Mouse (Mus musculus): ENCODE measurements around the gene Cdh13. TPM values are rescaled to one million over a fixed set of nuclear protein-coding genes. Genes with fewer than 3 reads are reported as not detected.

Cdh13 gene
- total RNA-seq, 1 experiment from 2014 or later, result not detected

GRCm38 (mm10) chr8:119195695-119196094 is 912.2 kb downstream of the Cdh13 start:
- ATAC-seq (replicated peaks; ENCODE audit: insufficient number of reproducible peaks, low FRiP score, low TSS enrichment, poor library complexity, severe bottlenecking), result no peak

GRCm38 (mm10) chr8:119196486-119197150 is 913.1 kb downstream of the Cdh13 start:
- no peak for ATAC-seq (replicated peaks; ENCODE audit: insufficient number of reproducible peaks, low FRiP score, low TSS enrichment, poor library complexity, severe bottlenecking)

- ATAC-seq (replicated peaks; ENCODE audit: insufficient number of reproducible peaks, low FRiP score, low TSS enrichment, poor library complexity, severe bottlenecking), result no peak
These were observed 925.0 kb downstream of the Cdh13 start for GRCm38 (mm10) chr8:119208567-119208966.

GRCm38 (mm10) chr8:119224547-119224946 is 941.0 kb downstream of the Cdh13 start:
- no peak for ATAC-seq (replicated peaks; ENCODE audit: insufficient number of reproducible peaks, low FRiP score, low TSS enrichment, poor library complexity, severe bottlenecking)

GRCm38 (mm10) chr8:119245181-119245580 is 961.6 kb downstream of the Cdh13 start:
- no peak for ATAC-seq (replicated peaks; ENCODE audit: insufficient number of reproducible peaks, low FRiP score, low TSS enrichment, poor library complexity, severe bottlenecking)

GRCm38 (mm10) chr8:119245641-119246040 is 962.1 kb downstream of the Cdh13 start:
- no peak for ATAC-seq (replicated peaks; ENCODE audit: insufficient number of reproducible peaks, low FRiP score, low TSS enrichment, poor library complexity, severe bottlenecking)

GRCm38 (mm10) chr8:119254358-119254757 is 970.8 kb downstream of the Cdh13 start:
- ATAC-seq (replicated peaks; ENCODE audit: insufficient number of reproducible peaks, low FRiP score, low TSS enrichment, poor library complexity, severe bottlenecking), result no peak

- ATAC-seq (replicated peaks; ENCODE audit: insufficient number of reproducible peaks, low FRiP score, low TSS enrichment, poor library complexity, severe bottlenecking), result no peak
These were observed 975.1 kb downstream of the Cdh13 start for GRCm38 (mm10) chr8:119258642-119259041.

GRCm38 (mm10) chr8:119263750-119264149 is 980.2 kb downstream of the Cdh13 start:
- no peak for ATAC-seq (replicated peaks; ENCODE audit: insufficient number of reproducible peaks, low FRiP score, low TSS enrichment, poor library complexity, severe bottlenecking)

- no peak for ATAC-seq (replicated peaks; ENCODE audit: insufficient number of reproducible peaks, low FRiP score, low TSS enrichment, poor library complexity, severe bottlenecking)
These were observed 982.8 kb downstream of the Cdh13 start for GRCm38 (mm10) chr8:119266304-119266703.

- no peak for ATAC-seq (replicated peaks; ENCODE audit: insufficient number of reproducible peaks, low FRiP score, low TSS enrichment, poor library complexity, severe bottlenecking)
These were observed 986.0 kb downstream of the Cdh13 start for GRCm38 (mm10) chr8:119269576-119269975.

GRCm38 (mm10) chr8:119270371-119270770 is 986.8 kb downstream of the Cdh13 start:
- no peak for ATAC-seq (replicated peaks; ENCODE audit: insufficient number of reproducible peaks, low FRiP score, low TSS enrichment, poor library complexity, severe bottlenecking)

- ATAC-seq (replicated peaks; ENCODE audit: insufficient number of reproducible peaks, low FRiP score, low TSS enrichment, poor library complexity, severe bottlenecking), result no peak
These were observed 989.4 kb downstream of the Cdh13 start for GRCm38 (mm10) chr8:119272891-119273290.

GRCm38 (mm10) chr8:119275442-119275841 is 991.9 kb downstream of the Cdh13 start:
- no peak for ATAC-seq (replicated peaks; ENCODE audit: insufficient number of reproducible peaks, low FRiP score, low TSS enrichment, poor library complexity, severe bottlenecking)

GRCm38 (mm10) chr8:119277047-119277451 is 993.5 kb downstream of the Cdh13 start:
- no peak for ATAC-seq (replicated peaks; ENCODE audit: insufficient number of reproducible peaks, low FRiP score, low TSS enrichment, poor library complexity, severe bottlenecking)

GRCm38 (mm10) chr8:119281761-119282160 is 998.2 kb downstream of the Cdh13 start:
- ATAC-seq (replicated peaks; ENCODE audit: insufficient number of reproducible peaks, low FRiP score, low TSS enrichment, poor library complexity, severe bottlenecking), result no peak

- no peak for ATAC-seq (replicated peaks; ENCODE audit: insufficient number of reproducible peaks, low FRiP score, low TSS enrichment, poor library complexity, severe bottlenecking)
These were observed 1001.0 kb downstream of the Cdh13 start for GRCm38 (mm10) chr8:119284516-119284915.

- no peak for ATAC-seq (replicated peaks; ENCODE audit: insufficient number of reproducible peaks, low FRiP score, low TSS enrichment, poor library complexity, severe bottlenecking)
These were observed 1001.4 kb downstream of the Cdh13 start for GRCm38 (mm10) chr8:119284920-119285319.

- no peak for ATAC-seq (replicated peaks; ENCODE audit: insufficient number of reproducible peaks, low FRiP score, low TSS enrichment, poor library complexity, severe bottlenecking)
These were observed 1011.9 kb downstream of the Cdh13 start for GRCm38 (mm10) chr8:119295477-119295876.

- ATAC-seq (replicated peaks; ENCODE audit: insufficient number of reproducible peaks, low FRiP score, low TSS enrichment, poor library complexity, severe bottlenecking), result 0 out of 2 replicates have a peak, but pooled peaks have one; percentile 22
These were observed 1014.2 kb downstream of the Cdh13 start for GRCm38 (mm10) chr8:119297752-119298151.

- ATAC-seq (replicated peaks; ENCODE audit: insufficient number of reproducible peaks, low FRiP score, low TSS enrichment, poor library complexity, severe bottlenecking), result no peak
These were observed 1016.8 kb downstream of the Cdh13 start for GRCm38 (mm10) chr8:119300335-119300734.

Data from monocyte, adult 5-6 weeks (primary cell).